Mouse (Mus musculus): ENCODE results near the gene Sema5b. TPM values are rescaled to one million over a fixed set of nuclear protein-coding genes. Genes with fewer than 3 reads are reported as not detected.

Gene Sema5b
- polyA plus RNA-seq, 1 experiment, result 0.28 TPM

DNA sequence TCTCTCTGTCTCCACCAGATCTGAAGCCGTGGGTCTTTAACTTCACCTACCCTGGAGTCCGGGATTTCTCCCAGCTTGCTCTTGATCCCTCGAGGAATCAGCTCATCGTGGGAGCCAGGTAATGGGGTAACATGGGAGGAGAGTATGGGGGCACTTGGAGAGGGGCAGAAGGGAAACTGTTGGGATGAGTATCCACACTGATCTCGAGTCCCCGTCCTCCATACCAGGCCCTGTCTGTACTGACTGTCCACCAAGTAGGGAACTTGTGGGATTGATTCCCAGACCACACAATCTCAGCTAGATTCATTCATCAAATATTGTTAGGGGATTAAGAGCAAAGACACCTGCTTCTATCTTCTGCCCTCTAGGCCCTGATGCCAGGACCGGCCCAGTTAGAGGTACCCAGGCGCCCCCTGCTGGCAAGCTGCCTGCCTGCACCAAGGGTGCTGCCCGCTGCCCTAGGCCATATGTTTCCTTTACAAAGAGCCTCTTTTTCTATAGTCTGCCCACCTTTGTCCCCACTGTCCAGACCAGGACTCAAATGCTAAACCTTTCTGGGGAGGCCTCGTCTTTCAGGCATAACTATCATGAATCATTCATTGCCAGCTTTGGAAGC lies 87.2 kb downstream of the Sema5b start:
- peak in 1 of 2 experiments; percentile 47 for DNase-seq (ENCODE audit: low read depth in 1 of 2, low spot score in 2 of 2)
- H3K4me1 ChIP-seq (ENCODE audit: control insufficient read depth, insufficient read depth, insufficient read length), result no peaks in the 10 kb centered on the region
- peak; percentile 84 for TF ChIP-seq CTCF (IDR thresholded peaks at IDR 0.05; ENCODE audit: extremely low read depth, insufficient read depth, insufficient read length, insufficient replicate concordance)
- TF ChIP-seq POLR2A (IDR thresholded peaks at IDR 0.05; ENCODE audit: low read depth, low read length), result no peak
- no peaks in the 10 kb centered on the region for H3K36me3 ChIP-seq (ENCODE audit: control insufficient read depth, insufficient read depth, low read length)
- H3K27me3 ChIP-seq (ENCODE audit: control insufficient read depth, insufficient read depth, low read length), result no peaks in the 10 kb centered on the region
- 42% methylated on average over 10 of the region's 10 CpGs for WGBS
- H3K4me3 ChIP-seq (ENCODE audit: extremely low read depth, insufficient read depth, insufficient read length), result no peak overlapping the region
- no peak overlapping the region for H3K27ac ChIP-seq (ENCODE audit: insufficient read depth, low read length)

DNA sequence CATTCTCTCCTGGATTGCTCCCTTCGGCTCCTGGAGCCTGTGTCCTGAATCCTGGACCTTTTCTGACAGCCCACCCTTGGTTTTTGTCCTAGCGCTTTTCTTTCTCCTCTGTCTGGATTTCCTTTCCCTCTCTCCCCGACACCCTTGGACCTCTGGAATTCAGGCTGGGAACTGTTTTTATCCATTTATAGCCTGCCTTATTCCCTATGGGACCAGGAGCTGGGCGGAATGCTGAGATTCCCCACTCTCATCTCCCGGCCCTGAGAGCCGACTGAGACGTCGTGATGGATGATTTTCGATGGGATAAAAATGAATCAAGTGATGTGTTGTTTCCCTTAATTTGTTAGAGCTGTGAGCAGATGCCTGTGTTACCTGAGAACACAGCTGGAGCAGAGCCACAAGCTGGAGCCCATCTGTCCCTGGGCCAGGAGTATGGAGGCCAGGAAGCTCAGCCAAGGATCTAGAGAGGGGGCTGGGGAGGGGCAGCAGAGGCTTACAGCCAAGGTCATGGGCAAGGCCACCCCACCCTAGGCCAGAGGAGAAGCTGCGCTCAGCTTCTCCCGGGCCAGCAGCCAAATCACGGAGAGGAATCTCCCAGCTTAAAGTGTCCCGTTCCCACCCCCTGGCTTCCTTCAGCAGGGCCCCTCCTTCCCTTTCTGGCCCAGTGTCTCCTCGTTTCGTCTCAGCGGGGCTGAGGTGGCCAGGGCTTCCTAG lies 89.7 kb downstream of the Sema5b start:
- Histone ChIP-seq H3K4me3 (ENCODE audit: extremely low read depth, insufficient read depth, insufficient read length) (no peak overlapping the region), H3K4me1 (ENCODE audit: control insufficient read depth, insufficient read depth, insufficient read length) (no peaks in the 10 kb centered on the region), H3K27ac (ENCODE audit: insufficient read depth, low read length) (no peak overlapping the region), H3K36me3 (ENCODE audit: control insufficient read depth, insufficient read depth, low read length) (no peaks in the 10 kb centered on the region), H3K27me3 (ENCODE audit: control insufficient read depth, insufficient read depth, low read length) (no peaks in the 10 kb centered on the region)
- 80% methylated on average over 16 of the region's 16 CpGs for WGBS
- TF ChIP-seq POLR2A (IDR thresholded peaks at IDR 0.05; ENCODE audit: low read depth, low read length) (no peak), CTCF (IDR thresholded peaks at IDR 0.05; ENCODE audit: extremely low read depth, insufficient read depth, insufficient read length, insufficient replicate concordance) (no peak)
- no peak for DNase-seq (ENCODE audit: low read depth in 1 of 2, low spot score in 2 of 2)

- no peaks in the 10 kb centered on the region for H3K4me1 ChIP-seq (ENCODE audit: control insufficient read depth, insufficient read depth, insufficient read length)
- WGBS, result 41% methylated on average over 2 of the region's 2 CpGs
- no peaks in the 10 kb centered on the region for H3K36me3 ChIP-seq (ENCODE audit: control insufficient read depth, insufficient read depth, low read length)
- TF ChIP-seq CTCF (IDR thresholded peaks at IDR 0.05; ENCODE audit: extremely low read depth, insufficient read depth, insufficient read length, insufficient replicate concordance) (no peak), POLR2A (IDR thresholded peaks at IDR 0.05; ENCODE audit: low read depth, low read length) (no peak)
- H3K27ac ChIP-seq (ENCODE audit: insufficient read depth, low read length), result no peak overlapping the region
- no peak overlapping the region for H3K4me3 ChIP-seq (ENCODE audit: extremely low read depth, insufficient read depth, insufficient read length)
- DNase-seq (ENCODE audit: low read depth in 1 of 2, low spot score in 2 of 2), result no peak
- H3K27me3 ChIP-seq (ENCODE audit: control insufficient read depth, insufficient read depth, low read length), result no peaks in the 10 kb centered on the region
Measured at GRCm38 (mm10) chr16:35633058-35633457, 92.1 kb downstream of the Sema5b start.

DNA sequence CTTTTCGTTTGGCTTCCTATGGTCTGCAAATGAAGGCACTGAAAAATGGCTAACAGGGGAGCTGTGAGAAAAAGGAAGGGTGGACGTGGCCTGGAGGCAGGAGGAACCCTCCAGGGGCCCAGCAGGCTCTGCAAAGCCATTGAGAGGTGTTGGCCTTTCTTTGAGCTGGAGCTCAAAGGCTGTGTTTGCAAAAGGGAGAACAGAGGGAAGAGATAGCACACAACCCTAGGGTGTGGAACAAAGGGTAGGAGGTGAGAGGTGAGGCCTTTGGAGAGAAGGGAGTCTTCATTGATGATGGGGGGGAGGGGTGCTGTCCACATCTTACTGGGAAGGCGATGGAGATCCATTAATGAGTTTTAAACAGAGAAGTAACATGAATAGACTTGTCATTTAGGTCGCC lies 94.0 kb downstream of the Sema5b start:
- DNase-seq (ENCODE audit: low read depth in 1 of 2, low spot score in 2 of 2), result no peak
- 64% methylated on average over 4 of the region's 4 CpGs for WGBS
- H3K4me1 ChIP-seq (ENCODE audit: control insufficient read depth, insufficient read depth, insufficient read length), result no peaks in the 10 kb centered on the region

DNA sequence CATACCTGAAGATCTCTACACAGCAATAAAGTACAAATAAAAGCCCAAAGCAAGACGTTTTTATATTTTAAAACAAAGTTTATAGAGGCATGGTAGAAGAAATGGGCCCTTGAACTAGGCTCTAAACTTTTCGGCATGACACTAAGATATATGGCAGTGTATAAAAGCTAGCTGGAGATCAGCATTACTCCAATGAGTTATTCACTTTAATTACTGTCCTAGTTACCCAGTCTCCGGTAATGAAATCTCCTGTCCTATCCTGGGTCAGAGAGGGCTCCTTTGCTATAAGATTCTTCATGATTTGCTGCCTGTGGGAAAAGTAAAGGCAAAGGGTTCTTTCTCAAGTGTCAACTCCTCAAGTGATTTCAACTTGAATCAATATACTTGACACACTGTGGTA lies 98.6 kb downstream of the Sema5b start:
- 78% methylated on average over 3 of the region's 3 CpGs for WGBS
- DNase-seq (ENCODE audit: low read depth in 1 of 2, low spot score in 2 of 2), result no peak
- no peak for TF ChIP-seq CTCF (IDR thresholded peaks at IDR 0.05; ENCODE audit: extremely low read depth, insufficient read depth, insufficient read length, insufficient replicate concordance)
- no peak for TF ChIP-seq POLR2A (IDR thresholded peaks at IDR 0.05; ENCODE audit: low read depth, low read length)
- Histone ChIP-seq H3K27me3 (ENCODE audit: control insufficient read depth, insufficient read depth, low read length) (no peaks in the 10 kb centered on the region), H3K4me1 (ENCODE audit: control insufficient read depth, insufficient read depth, insufficient read length) (no peaks in the 10 kb centered on the region), H3K4me3 (ENCODE audit: extremely low read depth, insufficient read depth, insufficient read length) (no peak overlapping the region), H3K36me3 (ENCODE audit: control insufficient read depth, insufficient read depth, low read length) (no peaks in the 10 kb centered on the region), H3K27ac (ENCODE audit: insufficient read depth, low read length) (no peak overlapping the region)

More for the DNA sequence above, 94.0 kb downstream of the Sema5b start:
- no peak overlapping the region for H3K4me3 ChIP-seq (ENCODE audit: extremely low read depth, insufficient read depth, insufficient read length)
- no peaks in the 10 kb centered on the region for H3K36me3 ChIP-seq (ENCODE audit: control insufficient read depth, insufficient read depth, low read length)
- no peak for TF ChIP-seq POLR2A (IDR thresholded peaks at IDR 0.05; ENCODE audit: low read depth, low read length)
- TF ChIP-seq CTCF (IDR thresholded peaks at IDR 0.05; ENCODE audit: extremely low read depth, insufficient read depth, insufficient read length, insufficient replicate concordance), result no peak
- no peak overlapping the region for H3K27ac ChIP-seq (ENCODE audit: insufficient read depth, low read length)
- H3K27me3 ChIP-seq (ENCODE audit: control insufficient read depth, insufficient read depth, low read length), result no peaks in the 10 kb centered on the region

GRCm38 (mm10) chr16:35648862-35649261 lies 107.9 kb downstream of the Sema5b start:
- WGBS, result 83% methylated on average over 4 of the region's 4 CpGs

GRCm38 (mm10) chr16:35652206-35652605 lies 111.3 kb downstream of the Sema5b start:
- H3K4me1 ChIP-seq (ENCODE audit: control insufficient read depth, insufficient read depth, insufficient read length), result no peaks in the 10 kb centered on the region
- H3K36me3 ChIP-seq (ENCODE audit: control insufficient read depth, insufficient read depth, low read length), result no peaks in the 10 kb centered on the region
- WGBS, result 70% methylated on average over 6 of the region's 6 CpGs
- no peak overlapping the region for H3K4me3 ChIP-seq (ENCODE audit: extremely low read depth, insufficient read depth, insufficient read length)
- H3K27ac ChIP-seq (ENCODE audit: insufficient read depth, low read length), result no peak overlapping the region
- TF ChIP-seq POLR2A (IDR thresholded peaks at IDR 0.05; ENCODE audit: low read depth, low read length), result no peak
- no peak for TF ChIP-seq CTCF (IDR thresholded peaks at IDR 0.05; ENCODE audit: extremely low read depth, insufficient read depth, insufficient read length, insufficient replicate concordance)
- DNase-seq (ENCODE audit: low read depth in 1 of 2, low spot score in 2 of 2), result no peak
- no peaks in the 10 kb centered on the region for H3K27me3 ChIP-seq (ENCODE audit: control insufficient read depth, insufficient read depth, low read length)

More at GRCm38 (mm10) chr16:35648862-35649261, 107.9 kb downstream of the Sema5b start:
- H3K27ac ChIP-seq (ENCODE audit: insufficient read depth, low read length), result no peak overlapping the region
- no peaks in the 10 kb centered on the region for H3K27me3 ChIP-seq (ENCODE audit: control insufficient read depth, insufficient read depth, low read length)
- TF ChIP-seq CTCF (IDR thresholded peaks at IDR 0.05; ENCODE audit: extremely low read depth, insufficient read depth, insufficient read length, insufficient replicate concordance) (no peak), POLR2A (IDR thresholded peaks at IDR 0.05; ENCODE audit: low read depth, low read length) (no peak)
- H3K36me3 ChIP-seq (ENCODE audit: control insufficient read depth, insufficient read depth, low read length), result no peaks in the 10 kb centered on the region
- DNase-seq (ENCODE audit: low read depth in 1 of 2, low spot score in 2 of 2), result no peak
- H3K4me3 ChIP-seq (ENCODE audit: extremely low read depth, insufficient read depth, insufficient read length), result no peak overlapping the region
- no peaks in the 10 kb centered on the region for H3K4me1 ChIP-seq (ENCODE audit: control insufficient read depth, insufficient read depth, insufficient read length)

Data from spleen, adult 2 months (tissue).